ENCODE assay signal across 26 mouse cellular contexts in the genomic region with DNA sequence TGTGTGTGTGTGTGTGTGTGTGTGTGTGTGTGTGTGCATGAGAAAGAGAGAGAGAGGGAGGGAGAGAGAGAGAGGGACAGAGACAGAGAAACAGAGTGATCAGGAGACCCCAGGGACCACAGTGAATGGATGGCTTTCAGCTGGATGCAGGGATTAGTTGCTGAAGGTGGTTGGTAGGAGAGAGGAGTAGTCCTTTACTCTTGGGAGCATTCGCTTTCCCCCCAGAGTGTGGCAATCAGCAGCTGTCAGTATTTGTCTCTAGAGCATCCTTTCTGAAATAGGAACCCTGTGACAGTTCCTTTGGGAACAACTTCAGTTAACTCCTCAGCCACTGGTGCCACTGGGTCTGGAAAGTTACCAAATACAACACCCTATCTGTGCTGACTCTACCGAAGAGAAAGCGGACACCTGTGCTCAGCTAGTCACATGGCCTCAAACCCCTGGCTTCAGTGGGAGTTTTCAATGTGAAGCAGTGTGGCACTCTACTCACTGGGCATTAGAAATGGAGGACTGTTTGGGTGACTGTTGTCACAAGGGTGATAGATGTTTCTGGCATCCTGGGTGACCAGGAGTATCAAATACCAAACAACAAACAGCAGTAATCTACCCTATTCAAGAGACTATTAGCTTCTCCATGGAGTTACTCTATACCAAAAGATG. TPM values are rescaled to one million over a fixed set of nuclear protein-coding genes. Genes with fewer than 3 reads are reported as not detected.
DNase-seq lines count a peak whose midpoint lies in the region; ATAC-seq and TF ChIP-seq lines count a peak whose summit lies in the region.
"Had no signal": no experiment of that assay in that cellular context is flagged by ENCODE, and none has a peak within 500 bp of the region (broad histone marks: within the 10 kb centered on the region; RNA-seq: fewer than 3 reads in every experiment).

No protein-coding gene starts in this region.

- no peaks in the 10 kb centered on the region for H3K27me3 ChIP-seq in C2C12 (ENCODE audit: control insufficient read depth, insufficient read depth, insufficient read length)
- no peaks in the 10 kb centered on the region for H3K27me3 ChIP-seq in embryonic facial prominence, embryonic 15.5 days
- H3K27me3 ChIP-seq in hindbrain, embryonic 13.5 days, result no peaks in the 10 kb centered on the region
- no peaks in the 10 kb centered on the region for H3K27me3 ChIP-seq in forebrain, embryonic 14.5 days (replicated peaks; ENCODE audit: control insufficient read depth, insufficient read depth, low read length)
- H3K27me3 ChIP-seq: embryonic facial prominence, embryonic 13.5 days; forebrain, embryonic 15.5 days; Patski had no signal

- no peak overlapping the region for H3K4me2 ChIP-seq in embryonic facial prominence, embryonic 15.5 days (replicated peaks)
- no peak overlapping the region for H3K4me2 ChIP-seq in hindbrain, embryonic 13.5 days
- no peak overlapping the region for H3K4me2 ChIP-seq in forebrain, embryonic 14.5 days (ENCODE audit: low read length)
- H3K4me2 ChIP-seq: embryonic facial prominence, embryonic 13.5 days; forebrain, embryonic 12.5 days; forebrain, embryonic 15.5 days had no signal

- H3K79me3 ChIP-seq in C2C12 (ENCODE audit: low read depth), result no peaks in the 10 kb centered on the region

- no peaks in the 10 kb centered on the region for H3K36me3 ChIP-seq in C2C12 (ENCODE audit: control insufficient read depth, insufficient read depth)
- H3K36me3 ChIP-seq in embryonic facial prominence, embryonic 15.5 days, result no peaks in the 10 kb centered on the region
- H3K36me3 ChIP-seq in hindbrain, embryonic 13.5 days, result no peaks in the 10 kb centered on the region
- H3K36me3 ChIP-seq in forebrain, embryonic 14.5 days (ENCODE audit: control insufficient read depth, insufficient read depth, low read length), result no peaks in the 10 kb centered on the region
- H3K36me3 ChIP-seq: embryonic facial prominence, embryonic 13.5 days; forebrain, embryonic 10.5 days; forebrain, embryonic 12.5 days; forebrain, embryonic 15.5 days; G1E had no signal

- no peaks in the 10 kb centered on the region for H3K9me3 ChIP-seq in embryonic facial prominence, embryonic 15.5 days (replicated peaks)
- H3K9me3 ChIP-seq in hindbrain, embryonic 13.5 days, result no peaks in the 10 kb centered on the region
- no peaks in the 10 kb centered on the region for H3K9me3 ChIP-seq in forebrain, embryonic 14.5 days (replicated peaks; ENCODE audit: control insufficient read depth, low read length)
- H3K9me3 ChIP-seq: embryonic facial prominence, embryonic 13.5 days; forebrain, embryonic 10.5 days; forebrain, embryonic 12.5 days; forebrain, embryonic 15.5 days; G1E had no signal

- no peak overlapping the region for H3K9ac ChIP-seq in embryonic facial prominence, embryonic 15.5 days
- no peak overlapping the region for H3K9ac ChIP-seq in hindbrain, embryonic 13.5 days
- no peak overlapping the region for H3K9ac ChIP-seq in forebrain, embryonic 14.5 days (ENCODE audit: low read length)
- H3K9ac ChIP-seq: embryonic facial prominence, embryonic 13.5 days; forebrain, embryonic 12.5 days; forebrain, embryonic 15.5 days; forebrain, postnatal 0 days had no signal

- peaks cover 8% of the 10 kb centered on the region; the same call in 1 of the 2 replicates for H3K4me1 ChIP-seq in embryonic facial prominence, embryonic 15.5 days
- H3K4me1 ChIP-seq in hindbrain, embryonic 13.5 days (replicated peaks), result peaks cover 9% of the 10 kb centered on the region; the same call in 1 of the 2 replicates
- H3K4me1 ChIP-seq in forebrain, embryonic 14.5 days (ENCODE audit: control insufficient read depth, insufficient read depth, low read length), result peaks cover 12% of the 10 kb centered on the region; the same call in 1 of the 2 replicates

- ATAC-seq in embryonic facial prominence, embryonic 15.5 days (ENCODE audit: insufficient number of reproducible peaks, low FRiP score, low TSS enrichment, low read depth), result peak; percentile 58; the same call in 1 of the 2 replicates
- no peak for ATAC-seq in hindbrain, embryonic 13.5 days (ENCODE audit: low FRiP score)
- no peak for ATAC-seq in forebrain, embryonic 14.5 days
- ATAC-seq: activated CD4-positive, CD25-positive, alpha-beta regulatory T cell, adult 4 months; CD4-positive, CD25-positive, alpha-beta regulatory T cell, adult 4 months; forebrain, embryonic 15.5 days; forebrain, postnatal 0 days; Patski had no signal

- no peak overlapping the region for H3ac ChIP-seq in C2C12 (ENCODE audit: control insufficient read depth, insufficient read length, low read depth)

- no peaks in the 10 kb centered on the region for H3K79me2 ChIP-seq in C2C12 (ENCODE audit: control insufficient read depth, insufficient read depth)

- H3K27ac ChIP-seq in embryonic facial prominence, embryonic 15.5 days (replicated peaks), result no peak overlapping the region
- H3K27ac ChIP-seq in hindbrain, embryonic 13.5 days, result no peak overlapping the region
- no peak overlapping the region for H3K27ac ChIP-seq in forebrain, embryonic 14.5 days (ENCODE audit: low read depth, low read length)
- H3K27ac ChIP-seq: embryonic facial prominence, embryonic 13.5 days; forebrain, embryonic 10.5 days; forebrain, embryonic 12.5 days; forebrain, embryonic 15.5 days had no signal

- H3K4me3 ChIP-seq in C2C12 (ENCODE audit: insufficient read depth, poor library complexity, severe bottlenecking), result no peak overlapping the region
- no peak overlapping the region for H3K4me3 ChIP-seq in embryonic facial prominence, embryonic 15.5 days (replicated peaks)
- no peak overlapping the region for H3K4me3 ChIP-seq in hindbrain, embryonic 13.5 days
- no peak overlapping the region for H3K4me3 ChIP-seq in forebrain, embryonic 14.5 days (ENCODE audit: low read depth, low read length)
- H3K4me3 ChIP-seq: embryonic facial prominence, embryonic 13.5 days; erythroblast, embryonic 14.5 days; forebrain, embryonic 10.5 days; forebrain, embryonic 12.5 days; forebrain, embryonic 15.5 days had no signal

- TF ChIP-seq CTCF in C2C12 (IDR thresholded peaks at IDR 0.05; ENCODE audit: control insufficient read depth, insufficient read depth, insufficient read length), result no peak

- 59% methylated on average over 3 of the region's 3 CpGs for WGBS in embryonic facial prominence, embryonic 15.5 days
- 81% methylated on average over 3 of the region's 3 CpGs for WGBS in hindbrain, embryonic 13.5 days
- 85% methylated on average over 3 of the region's 3 CpGs for WGBS in forebrain, embryonic 14.5 days

- DNase-seq in gastrocnemius, adult 18-20 months (ENCODE audit: low spot score), result peak; percentile 24
- DNase-seq in gastrocnemius, postnatal 4 days (ENCODE audit: low spot score in 2 of 2), result no peak
- DNase-seq in heart, adult 11 months, result peak; percentile 56
- no peak for DNase-seq in heart, postnatal 4 days
- no peak for DNase-seq in forebrain, embryonic 14.5 days (ENCODE audit: low spot score)
- DNase-seq: adrenal gland, adult 8-10 months; adrenal gland, postnatal 14 days; adrenal gland, postnatal 36 days; cerebellum, adult 11-12 months; cerebellum, adult 2 months; cerebellum, adult 9-10 months; cerebellum, postnatal 10 days; cerebellum, postnatal 25 days; forebrain, postnatal 0 days had no signal

TF ChIP-seq in C2C12, 6 proteins besides CTCF, POLR2A, EP300 and RAD21:
- TF ChIP-seq USF1 (IDR thresholded peaks at IDR 0.05; ENCODE audit: low read depth), result peak; percentile 75
- TF ChIP-seq CEBPB (IDR thresholded peaks at IDR 0.05; ENCODE audit: low read depth), result peak; percentile 56
- TF ChIP-seq MYOD1 (IDR thresholded peaks at IDR 0.05; ENCODE audit: control insufficient read depth, insufficient read length, low read depth), result no peak
- TF ChIP-seq FOSL1 (IDR thresholded peaks at IDR 0.05; ENCODE audit: insufficient read depth, low read length, poor library complexity, severe bottlenecking), result no peak
- TF ChIP-seq MYOG (IDR thresholded peaks at IDR 0.05; ENCODE audit: control insufficient read depth, extremely low read depth, insufficient read length), result no peak
TF ChIP-seq in C2C12: peak in this region for 2.

RNA-seq across cellular contexts. Expression of gene Tgfbr1, which starts 16.0 kb away (rescaled TPM):
- 10 to 100 TPM; 21.5 to 24.3 TPM for total RNA-seq in gastrocnemius, adult 18-20 months (2021)
- total RNA-seq in gastrocnemius, postnatal 4 days (2021), result 10 to 100 TPM; 35.2 to 40.8 TPM
- total RNA-seq in heart, postnatal 4 days (2021), result 10 to 100 TPM; 24.4 to 25.5 TPM
- 2.4 TPM for polyA plus RNA-seq in C2C12 (2012; fragmentation: generic; extraction: Trizol)
- polyA plus RNA-seq in embryonic facial prominence, embryonic 15.5 days (2015; fragmentation: Nextera tagmentation; extraction: Ambion mirVana), result 32.0 and 32.9 TPM in 2 replicates
- polyA plus RNA-seq in hindbrain, embryonic 13.5 days (2015; fragmentation: Nextera tagmentation; extraction: Ambion mirVana), result 46.1 and 50.2 TPM in 2 replicates
- polyA plus RNA-seq in forebrain, embryonic 14.5 days (2014; fragmentation: Nextera tagmentation; extraction: Ambion mirVana), result 43.1 and 43.9 TPM in 2 replicates

Comparison
In these comparisons a context has a peak if more than half of its experiments do, and no peak if none do; other contexts are left out.
1. DNase-seq: peak in gastrocnemius, adult 18-20 months (single experiment) and heart, adult 11 months (single experiment); none in gastrocnemius, postnatal 4 days (0 of 2), heart, postnatal 4 days (single experiment) and forebrain, embryonic 14.5 days (single experiment).